Mouse (Mus musculus) ES-E14 (cell line): Measurements from ENCODE around the gene Arhgap9.

Experiments used
- HCFC1 ChIP-seq: IDR thresholded peaks from 2 replicates; pipeline ENCODE4 v1.6.1; 2012; ENCODE audit warnings: low read length, inconsistent platforms, borderline replicate concordance; ENCODE audit not compliant: insufficient read depth
- MAFK ChIP-seq: IDR thresholded peaks from 2 replicates; pipeline ENCODE4 v1.6.1; 2014; ENCODE audit warnings: mild to moderate bottlenecking, low read depth, low read length, inconsistent platforms; ENCODE audit not compliant: insufficient read depth
- ZNF384 ChIP-seq: IDR thresholded peaks from 2 replicates; pipeline ENCODE4 v1.6.1; 2012; ENCODE audit warnings: low read depth, low read length, inconsistent platforms

- TF ChIP-seq ZNF384 (no peak), MAFK (no peak), HCFC1 (no peak)
These were observed 30.4 kb downstream of the Arhgap9 start for GRCm38 (mm10) chr10:127352187-127352586.
